Mouse (Mus musculus) cortical plate, adult 2 months (tissue): ENCODE measurements at regions not wholly inside any gene's neighbourhood (a gene's known extent, or its start where the extent isn't known, plus 50 kb on each side); places are given as distances from the start of the nearest gene placed in this dataset.

ENCODE experiments used
- CTCF ChIP-seq: fragments of 200-500 bp; IDR thresholded peaks from 2 replicates; pipeline ENCODE4 v1.5.1; 2011; ENCODE audit warnings: mild to moderate bottlenecking, control low read depth, low read length; ENCODE audit not compliant: insufficient read depth; ENCODE audit errors: extremely low read depth
- POLR2A ChIP-seq: fragments of 200-500 bp; IDR thresholded peaks from 2 replicates; pipeline ENCODE4 v1.6.1; 2011; ENCODE audit warnings: mild to moderate bottlenecking, low read length, control low read depth; ENCODE audit not compliant: insufficient read depth; ENCODE audit errors: extremely low read depth

DNA sequence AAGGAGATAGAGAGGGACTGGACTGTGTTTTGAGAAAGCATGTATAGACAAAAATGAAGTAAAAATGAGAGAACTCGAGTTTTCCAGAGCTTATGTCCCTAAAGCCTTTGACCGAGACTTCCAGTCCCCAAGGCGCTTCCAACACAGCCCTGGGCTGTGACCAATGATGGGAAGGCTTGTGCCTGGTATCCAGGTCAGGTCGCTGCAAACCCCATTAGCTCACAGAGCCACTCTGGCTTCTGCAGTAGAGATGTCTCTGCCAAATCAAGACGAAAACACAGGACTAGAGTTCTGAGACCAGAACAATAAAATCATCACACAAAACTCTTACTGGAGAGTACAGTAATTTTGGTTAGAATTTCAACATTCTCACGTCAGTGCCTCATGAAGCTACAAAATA is 218.5 kb upstream of the Zfp637 start:
- TF ChIP-seq CTCF = no peak
- no peak for TF ChIP-seq POLR2A
